Mouse (Mus musculus): Measurements from ENCODE around the gene Ppfibp2.

- no peak for TF ChIP-seq GATA1 (IDR thresholded peaks at IDR 0.05; ENCODE audit: borderline replicate concordance, low read length)
- TF ChIP-seq FLI1 (IDR thresholded peaks at IDR 0.05; ENCODE audit: low read length): no peak
Measured at GRCm38 (mm10) chr7:107727538-107727937, 132.5 kb downstream of the Ppfibp2 start.
